Mouse (Mus musculus) thymus, postnatal 0 days (tissue): ENCODE results near the gene Pik3r5. TPM values are rescaled to one million over a fixed set of nuclear protein-coding genes. Genes with fewer than 3 reads are reported as not detected.

ENCODE experiments used
- DNase-seq: peaks from one replicate; pipeline ENCODE4 v3.0.0-alpha.2; 2015; ENCODE audit warnings: low spot score
- polyA plus RNA-seq: library from polyadenylated mRNA; unstranded; fragments of >200 nt; fragmentation: Nextera tagmentation; extraction: Ambion mirVana; gene quantifications from 2 replicates; pipeline ENCODE4 v1.2.1, GENCODE M21; 2015

Gene Pik3r5
- polyA plus RNA-seq, 1 experiment from 2014 or later: 12.0 TPM

DNA sequence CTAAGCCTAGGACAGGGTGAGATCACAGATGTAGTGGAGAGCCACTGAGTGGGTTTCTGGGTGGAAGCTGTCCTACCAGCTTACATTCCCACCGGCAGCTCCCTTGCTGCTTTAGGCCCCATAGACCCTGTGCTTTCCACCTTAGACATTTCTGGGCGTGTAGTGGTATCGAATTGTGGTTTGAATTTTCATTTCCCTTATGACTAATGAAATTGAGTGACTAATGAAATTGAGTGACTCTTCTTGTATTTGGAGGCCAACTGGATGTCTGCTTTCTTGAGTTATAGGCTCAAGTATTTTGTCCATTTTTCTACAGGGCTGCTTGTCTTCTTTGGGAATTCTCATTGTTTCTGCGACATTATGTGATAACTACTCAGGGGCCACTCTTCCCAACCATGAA is 14.6 kb downstream of the Pik3r5 start:
- no peak for DNase-seq

DNA sequence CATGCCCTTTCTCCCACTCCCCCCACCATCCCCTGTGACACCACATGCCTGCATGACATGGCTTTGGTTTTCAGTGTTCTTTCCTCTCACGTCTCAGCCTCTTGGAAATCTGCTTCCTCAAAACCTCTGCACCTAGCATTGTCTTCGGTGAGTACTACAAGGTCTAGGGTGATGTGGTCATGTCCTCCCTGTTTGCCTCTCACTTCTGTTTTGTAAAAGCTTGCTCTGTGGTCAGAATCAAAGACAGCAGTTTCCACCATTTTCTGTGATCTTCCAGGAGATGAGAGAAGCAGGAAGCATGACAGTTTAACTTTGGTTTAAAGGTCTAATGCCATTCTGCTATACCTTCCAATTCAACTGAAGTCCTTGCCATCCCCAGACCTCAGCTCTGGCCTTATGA is 15.3 kb downstream of the Pik3r5 start:
- no peak for DNase-seq

DNA sequence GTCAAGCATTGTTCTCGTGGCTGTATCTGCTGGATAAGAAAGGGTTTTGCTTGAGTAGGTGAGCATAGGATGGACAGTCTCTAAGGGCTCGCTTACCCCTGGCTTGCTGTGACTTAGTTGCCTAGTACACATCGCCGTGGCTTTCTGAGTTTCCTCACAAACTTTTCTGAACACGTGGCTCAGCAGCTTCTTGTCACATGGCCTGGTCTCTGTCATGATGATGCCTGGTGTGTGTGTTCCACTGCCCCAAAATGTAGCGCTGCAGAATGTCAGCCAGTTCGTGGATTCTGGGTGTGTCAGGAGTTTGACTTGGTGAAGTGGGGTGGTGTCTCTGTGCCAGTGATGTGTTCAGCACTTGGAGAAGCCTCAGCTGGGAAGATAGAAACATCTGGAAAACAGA is 16.4 kb downstream of the Pik3r5 start:
- DNase-seq: no peak

DNA sequence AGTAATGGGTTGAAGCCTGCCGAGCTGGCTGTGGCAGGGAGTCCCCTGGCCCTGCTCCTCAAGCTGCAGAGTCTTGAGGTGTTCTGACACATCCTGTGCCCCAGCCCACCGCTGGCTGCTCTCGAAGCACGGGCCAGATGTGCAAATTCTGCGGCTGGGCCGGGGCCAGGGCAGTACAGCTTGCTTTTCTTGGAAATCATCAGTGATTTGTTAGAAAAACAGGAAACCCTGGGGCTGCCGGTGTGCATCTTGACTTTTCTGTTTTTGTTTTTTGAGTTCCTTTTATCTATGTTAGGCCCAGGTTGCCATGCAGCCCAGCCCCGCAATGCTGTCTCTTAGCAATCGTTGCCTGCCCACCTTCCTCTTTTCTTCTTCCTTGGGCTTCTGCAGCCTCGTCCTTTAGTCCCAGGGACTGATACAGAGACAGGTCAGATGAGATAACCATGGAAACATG is 19.4 kb downstream of the Pik3r5 start:
- peak; percentile 88 for DNase-seq

DNA sequence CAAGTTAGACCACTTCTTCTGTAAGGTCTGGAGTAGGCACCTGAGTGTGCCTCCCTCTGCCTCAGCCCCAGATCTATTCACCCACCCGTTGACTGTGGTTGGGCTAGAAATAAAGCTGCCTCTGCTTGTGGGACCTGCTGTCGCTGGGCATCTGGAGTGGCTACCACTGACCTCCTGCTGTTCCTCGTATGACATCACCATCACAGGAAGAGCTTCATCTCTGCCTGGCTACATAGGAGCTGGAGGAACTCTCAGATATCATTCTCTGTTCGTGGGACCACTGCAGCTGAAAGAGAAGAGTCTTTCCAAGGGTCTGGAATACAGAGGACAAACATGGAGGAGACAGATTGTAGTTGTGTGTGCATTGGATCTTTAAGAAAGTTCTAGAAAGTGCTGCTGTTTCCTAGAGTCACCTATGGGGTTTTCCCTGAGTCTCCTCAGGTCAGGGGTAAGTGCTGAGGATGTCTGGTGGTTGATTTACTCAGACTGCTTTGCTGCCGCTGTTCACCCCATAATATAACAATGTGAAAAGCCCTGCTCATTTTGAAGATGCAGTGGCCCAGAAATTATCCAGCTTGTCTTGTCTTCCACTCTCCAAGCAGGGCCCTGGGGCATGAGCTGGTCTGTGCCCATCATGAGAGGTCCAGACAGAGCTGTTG is 20.0 kb downstream of the Pik3r5 start:
- DNase-seq: no peak

DNA sequence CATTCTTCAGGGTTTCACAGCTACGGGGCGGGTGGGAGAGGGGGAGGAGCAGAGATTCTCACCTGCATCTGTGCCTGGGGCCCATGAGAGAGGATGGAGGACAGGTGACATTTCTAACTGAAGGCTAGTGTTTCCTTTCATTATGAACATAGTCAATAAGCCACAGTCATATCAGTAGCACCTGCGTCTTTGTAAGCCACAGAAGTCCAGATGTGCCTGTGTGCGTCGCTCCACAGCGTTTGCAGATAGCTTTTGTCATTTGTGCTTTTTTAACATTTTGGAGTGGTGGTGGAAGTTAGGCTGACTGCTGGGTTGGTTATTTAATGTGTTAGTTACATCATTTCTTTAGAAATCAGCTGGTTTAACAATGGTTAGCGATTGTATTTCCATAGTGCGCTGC is 20.8 kb downstream of the Pik3r5 start:
- DNase-seq: peak; percentile 41

DNA sequence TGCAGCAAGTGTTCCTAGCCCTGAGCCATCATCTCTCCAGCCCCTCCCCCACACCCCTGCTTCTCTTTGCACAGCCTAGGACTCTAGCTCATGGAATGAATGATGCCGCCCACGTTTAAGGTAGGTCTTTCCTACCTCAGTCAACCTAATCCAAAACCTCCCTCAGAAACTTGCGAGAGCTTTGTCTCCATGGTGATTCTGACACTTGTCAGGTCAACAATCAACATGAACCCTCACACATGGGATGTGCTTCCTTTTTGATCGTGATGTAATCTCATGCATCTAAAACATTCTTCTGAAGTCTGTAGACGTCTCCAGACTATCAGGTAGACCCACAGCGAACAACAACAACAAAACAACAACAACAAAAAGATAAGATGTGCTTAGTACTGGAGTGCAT is 21.4 kb downstream of the Pik3r5 start:
- DNase-seq: no peak

DNA sequence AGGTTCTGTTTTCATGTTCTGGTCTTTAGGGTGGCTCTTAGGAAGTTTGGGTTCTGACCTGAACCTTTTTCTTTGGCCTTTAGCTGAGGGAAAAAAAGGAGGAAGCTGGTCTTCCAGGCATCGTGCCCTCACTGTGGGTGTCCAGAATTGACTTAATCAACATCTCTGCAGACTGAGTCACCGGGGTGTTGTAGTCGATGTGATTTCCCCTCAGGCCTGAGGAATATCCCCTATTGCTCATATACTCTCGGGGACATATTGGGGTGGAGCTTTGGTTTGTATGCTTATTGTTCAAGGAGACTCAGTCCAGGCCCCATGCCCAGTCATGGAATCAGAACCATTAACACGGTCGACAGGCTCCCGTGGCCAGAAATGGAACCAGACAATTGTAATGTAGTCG is 26.2 kb downstream of the Pik3r5 start:
- no peak for DNase-seq

DNA sequence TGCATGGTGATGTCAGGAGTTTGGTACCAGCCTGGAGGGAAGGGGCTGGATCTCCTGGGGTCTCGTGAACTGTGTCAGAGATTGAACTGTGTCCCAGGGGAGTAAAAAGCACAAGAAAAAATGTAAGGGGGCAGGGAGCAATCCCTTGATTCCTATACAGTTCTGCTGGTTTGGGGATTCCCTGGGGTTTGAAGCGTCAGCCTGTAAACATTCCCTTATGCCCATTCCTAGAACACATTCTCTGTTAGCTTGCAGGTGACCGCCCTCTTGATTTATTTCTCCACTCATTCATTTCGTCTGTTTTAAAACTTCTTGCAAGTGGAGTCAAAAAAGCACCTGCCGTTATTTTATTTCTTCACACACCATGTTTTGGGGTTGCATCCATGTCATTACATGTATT is 27.1 kb downstream of the Pik3r5 start:
- no peak for DNase-seq

DNA sequence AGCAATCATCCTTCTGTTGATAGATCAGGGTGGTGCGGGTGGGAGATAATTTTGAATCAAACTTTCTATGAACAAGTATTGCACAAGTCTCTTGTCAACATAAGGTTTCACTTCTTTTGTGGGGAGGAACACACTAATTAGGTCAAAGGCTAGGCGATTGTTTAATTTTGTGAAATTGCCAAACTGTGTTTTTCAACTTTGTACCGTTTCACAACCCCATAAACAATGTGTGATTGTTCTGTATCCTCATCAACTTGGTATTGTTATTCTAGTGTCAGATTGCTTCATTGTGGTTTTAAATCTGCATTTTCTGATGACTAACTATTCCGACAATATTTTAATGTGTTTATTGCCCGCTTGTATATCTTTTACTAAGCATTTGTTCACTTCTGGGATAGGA is 27.6 kb downstream of the Pik3r5 start:
- no peak for DNase-seq

DNA sequence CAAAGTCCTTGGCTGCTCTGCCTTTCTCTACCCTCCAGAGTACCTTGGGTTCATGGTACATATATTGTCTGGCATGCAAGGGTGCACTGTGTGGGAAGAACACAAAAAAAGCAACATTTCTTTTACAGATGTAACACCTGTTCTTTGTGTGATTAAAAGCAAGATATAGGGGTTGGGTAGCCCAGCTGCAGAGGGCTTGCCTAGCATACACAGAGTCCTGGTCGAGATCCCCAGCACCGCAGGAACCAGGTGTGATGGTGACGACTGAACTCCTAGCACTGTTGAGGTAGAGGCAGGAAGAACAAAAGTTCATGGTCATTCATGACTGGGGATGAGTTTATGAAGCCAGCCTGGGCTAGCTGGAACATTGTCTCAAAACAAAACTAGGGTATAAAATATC is 30.8 kb downstream of the Pik3r5 start:
- peak; percentile 78 for DNase-seq

DNA sequence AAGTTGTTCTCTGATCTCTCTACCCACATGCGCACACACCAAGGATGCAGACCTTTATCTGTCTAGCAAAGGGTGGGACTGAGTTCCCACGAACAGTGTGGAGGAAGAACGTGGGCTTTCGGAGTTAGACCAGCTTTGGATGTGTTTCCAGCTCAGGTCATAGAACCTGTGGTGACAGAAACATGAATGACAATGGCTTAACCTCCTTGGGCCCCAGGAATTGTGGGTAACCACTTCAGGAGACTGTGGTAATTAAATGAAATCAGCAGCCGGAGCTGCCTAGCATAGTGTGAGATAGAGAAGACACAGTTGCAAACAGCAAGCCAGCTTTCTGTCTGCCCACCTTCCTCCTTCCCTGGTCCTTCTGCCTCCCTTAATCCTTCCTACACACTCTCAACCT is 32.3 kb downstream of the Pik3r5 start:
- DNase-seq: peak; percentile 48

DNA sequence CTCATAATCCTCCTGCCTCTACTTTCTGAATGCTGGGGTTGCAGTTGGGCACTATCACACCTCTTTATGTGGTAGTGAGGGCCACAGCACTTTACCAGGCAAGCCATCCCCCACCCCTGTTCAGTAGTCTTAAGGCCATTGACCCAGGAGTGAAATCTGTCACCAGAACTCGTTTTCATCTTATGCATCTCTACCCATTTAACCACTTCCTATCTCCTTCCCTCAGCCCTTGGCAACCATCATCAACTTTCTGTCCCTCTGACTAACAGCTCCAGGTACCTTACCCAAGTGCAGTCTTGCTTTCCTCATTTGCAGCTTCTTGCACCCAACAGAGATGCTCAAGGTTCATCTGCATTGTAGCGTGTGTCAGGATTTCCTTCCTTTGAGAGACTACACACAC is 33.2 kb downstream of the Pik3r5 start:
- no peak for DNase-seq

DNA sequence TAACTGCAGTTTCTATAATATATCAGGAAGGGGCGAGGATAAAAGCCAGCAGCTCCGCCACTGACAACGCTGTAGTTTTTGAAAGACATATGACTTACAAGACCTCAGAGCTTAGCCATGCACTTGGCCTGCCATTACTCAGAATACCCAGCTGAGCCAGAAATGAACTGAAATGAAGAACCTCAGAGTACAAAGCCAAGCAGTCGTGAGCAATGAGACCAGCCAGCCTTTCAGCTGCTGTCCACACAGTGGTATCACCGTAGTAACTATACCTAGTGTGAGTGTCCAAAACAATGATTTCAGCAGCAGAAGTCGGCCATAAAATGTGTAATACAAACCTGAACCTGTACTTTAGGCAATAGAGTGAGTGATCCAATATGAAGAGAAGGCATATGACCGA is 35.5 kb downstream of the Pik3r5 start:
- DNase-seq: no peak

DNA sequence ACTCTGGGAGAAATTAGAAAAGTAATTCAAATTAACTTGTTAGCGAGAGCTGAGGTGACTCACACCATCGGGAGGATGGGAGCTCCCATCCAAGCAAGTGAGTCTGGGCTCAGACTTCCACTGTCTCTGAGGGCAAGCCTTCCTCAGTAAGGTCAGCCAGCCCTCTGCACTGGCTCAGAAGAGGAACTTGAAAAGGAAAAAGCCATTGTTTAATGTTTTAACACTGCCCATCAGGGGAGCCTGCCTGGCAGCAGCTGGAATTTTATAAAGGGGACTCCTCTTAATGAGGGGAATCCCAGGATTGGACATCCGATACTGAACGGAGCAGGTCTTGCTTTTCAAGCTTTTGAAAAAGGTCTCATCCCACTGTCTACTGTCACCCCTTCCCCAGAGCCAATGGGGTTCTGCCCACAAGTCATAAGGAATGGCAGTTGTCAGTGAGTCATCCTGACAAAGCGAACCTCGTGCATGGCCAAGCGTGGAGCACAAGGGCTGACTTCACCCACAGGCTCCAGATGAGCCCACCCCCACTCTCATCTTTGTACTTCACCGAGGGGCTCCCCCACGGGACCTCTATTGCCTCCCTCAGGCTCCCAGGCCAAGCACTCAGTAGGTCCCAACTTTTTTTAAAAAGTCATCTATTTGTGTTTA is 36.2 kb downstream of the Pik3r5 start:
- DNase-seq: no peak

DNA sequence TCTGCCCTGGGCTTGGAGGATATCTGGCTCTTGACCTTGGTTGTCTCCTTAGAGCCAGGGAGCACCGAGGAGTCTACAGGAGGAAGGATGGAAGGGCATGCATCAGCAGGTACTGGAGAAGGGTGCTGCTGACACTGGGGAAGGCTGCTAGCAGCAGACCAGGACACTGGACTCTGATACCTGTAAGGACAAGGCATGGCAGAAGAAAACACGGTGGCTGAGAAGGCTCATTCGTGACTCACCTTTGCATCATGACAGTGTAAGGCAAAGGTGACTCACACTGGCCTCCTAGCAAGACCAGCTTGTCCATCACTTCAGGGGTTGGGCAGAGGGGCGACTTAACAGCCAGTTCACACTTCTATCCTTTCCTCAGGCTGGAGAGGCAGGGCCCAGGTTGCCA is 37.0 kb downstream of the Pik3r5 start:
- DNase-seq: no peak

DNA sequence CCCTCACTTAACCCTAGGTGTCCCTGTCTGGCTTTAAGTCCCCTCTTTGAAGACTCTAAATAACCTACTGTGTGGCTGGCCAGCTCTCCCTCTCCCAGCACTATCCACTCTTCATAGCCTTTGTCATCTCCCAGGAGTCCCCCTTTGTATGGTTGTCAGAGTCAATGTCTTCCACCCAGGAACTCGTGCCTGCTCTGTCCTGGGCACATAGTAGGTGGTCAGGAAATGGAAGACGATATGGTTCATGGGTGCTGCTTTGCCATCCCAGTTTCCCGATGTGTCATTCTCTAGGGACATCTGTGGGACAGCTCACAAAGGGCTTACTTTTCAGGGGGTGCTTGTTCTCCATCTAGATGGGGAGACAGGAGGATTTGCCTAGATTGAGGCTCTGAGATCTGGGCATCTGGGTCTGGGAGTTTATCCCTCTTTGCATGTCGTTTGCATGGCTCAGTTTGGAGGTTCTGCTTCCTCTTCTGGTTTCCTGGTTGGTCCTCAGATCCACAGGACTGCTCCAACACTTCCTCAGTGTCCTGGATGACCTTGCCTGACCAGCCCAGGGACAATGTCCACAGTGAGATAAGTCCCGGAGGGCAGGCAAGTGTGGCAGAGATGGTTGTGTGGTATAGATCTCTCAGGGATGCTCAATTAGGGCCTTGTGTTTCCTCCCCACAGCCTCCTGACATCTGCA is 40.4 kb downstream of the Pik3r5 start:
- no peak for DNase-seq

DNA sequence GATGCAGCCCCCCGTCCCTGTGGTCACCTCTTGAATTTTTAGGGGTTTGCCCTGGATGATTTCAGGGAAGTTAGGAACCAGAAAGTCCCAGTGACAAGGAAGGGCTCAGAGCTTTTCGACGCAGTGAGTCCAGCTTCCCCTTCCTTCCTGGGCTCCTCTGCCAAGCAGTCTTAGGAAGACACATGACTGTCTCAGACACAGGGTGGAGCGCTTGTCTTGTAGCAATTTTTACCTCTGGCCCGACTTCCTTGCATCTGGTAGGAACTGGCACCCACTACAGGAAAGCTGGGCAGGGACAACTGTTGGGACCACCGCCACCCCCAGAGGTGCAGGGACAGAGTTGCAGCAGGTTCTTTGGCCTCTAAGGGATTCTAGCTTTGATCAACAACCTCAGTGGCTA is 42.7 kb downstream of the Pik3r5 start:
- DNase-seq: no peak

DNA sequence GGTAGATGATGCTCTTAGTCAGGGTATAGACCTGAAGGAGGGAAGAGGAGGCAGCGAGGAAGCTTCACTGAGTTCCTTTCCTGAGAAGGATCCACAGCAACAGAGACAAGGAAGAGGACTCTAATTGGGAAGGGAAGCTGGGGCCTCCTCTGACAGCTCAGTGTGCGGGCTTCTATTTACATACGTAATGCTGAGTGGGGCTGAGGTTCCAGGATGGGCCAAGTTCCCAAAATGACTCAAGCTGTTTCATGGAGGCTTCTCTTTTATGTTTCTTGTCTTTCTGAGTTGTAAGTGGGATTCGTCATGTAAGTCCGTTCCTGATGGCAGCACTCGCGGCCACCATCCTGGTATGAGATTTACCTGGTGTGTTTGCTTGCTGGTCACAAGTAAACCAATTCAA is 43.8 kb downstream of the Pik3r5 start:
- DNase-seq: no peak

DNA sequence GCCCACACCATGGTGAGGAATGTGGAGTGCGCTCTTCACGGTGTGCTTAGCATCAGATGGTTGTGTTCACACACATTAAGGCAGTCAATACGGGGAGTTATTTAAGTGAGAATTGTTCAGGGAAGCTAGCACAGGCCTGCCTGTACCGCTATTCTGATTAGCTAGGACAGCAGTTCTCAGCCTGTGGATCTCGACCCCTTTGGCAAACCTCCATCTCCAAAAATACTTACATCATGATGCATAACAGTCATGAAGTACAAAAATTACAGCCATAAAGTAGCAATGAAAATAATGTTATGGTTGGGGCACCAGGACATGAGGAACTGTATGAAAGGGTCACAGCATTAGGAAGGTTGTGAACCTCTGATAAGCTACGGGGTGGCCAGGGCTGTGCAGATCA is 45.7 kb downstream of the Pik3r5 start:
- DNase-seq: no peak

DNA sequence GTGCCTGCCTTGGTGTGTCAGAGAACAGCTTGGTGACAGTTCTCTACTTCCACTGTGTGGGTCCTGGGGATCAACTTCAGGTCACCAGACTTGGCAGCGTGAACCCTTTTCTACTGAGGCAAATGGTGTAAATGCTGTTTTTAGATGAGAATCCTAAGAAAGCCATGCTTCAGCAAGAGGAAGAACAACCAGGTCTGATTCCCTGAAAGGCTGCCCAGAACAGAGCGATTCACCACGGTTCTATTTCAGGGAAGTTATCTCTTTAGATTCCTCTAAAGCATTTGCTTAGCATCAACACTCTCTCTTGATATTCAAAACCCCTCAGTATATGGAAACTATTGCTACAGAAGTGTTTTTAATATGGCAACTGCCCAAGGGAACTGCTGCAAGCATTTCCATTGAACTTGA is 46.7 kb downstream of the Pik3r5 start:
- no peak for DNase-seq

DNA sequence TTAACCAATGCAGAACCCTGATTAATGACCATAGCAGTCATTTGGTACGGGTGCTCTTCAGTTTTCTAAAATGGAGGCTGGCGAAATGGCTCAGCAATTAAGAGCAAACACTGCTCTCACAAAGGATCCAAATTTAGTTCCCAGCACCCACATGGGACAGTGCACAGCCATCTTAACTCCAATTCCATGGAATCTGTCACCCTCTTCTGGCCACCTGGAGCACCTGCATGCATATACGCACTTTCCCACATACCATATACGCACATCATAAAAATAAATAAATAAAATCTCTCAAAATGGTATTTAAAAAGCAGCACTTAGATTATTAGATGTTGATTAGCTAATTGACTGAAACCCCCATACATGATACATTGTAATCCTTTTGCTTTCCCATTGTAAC is 48.7 kb downstream of the Pik3r5 start:
- no peak for DNase-seq

DNA sequence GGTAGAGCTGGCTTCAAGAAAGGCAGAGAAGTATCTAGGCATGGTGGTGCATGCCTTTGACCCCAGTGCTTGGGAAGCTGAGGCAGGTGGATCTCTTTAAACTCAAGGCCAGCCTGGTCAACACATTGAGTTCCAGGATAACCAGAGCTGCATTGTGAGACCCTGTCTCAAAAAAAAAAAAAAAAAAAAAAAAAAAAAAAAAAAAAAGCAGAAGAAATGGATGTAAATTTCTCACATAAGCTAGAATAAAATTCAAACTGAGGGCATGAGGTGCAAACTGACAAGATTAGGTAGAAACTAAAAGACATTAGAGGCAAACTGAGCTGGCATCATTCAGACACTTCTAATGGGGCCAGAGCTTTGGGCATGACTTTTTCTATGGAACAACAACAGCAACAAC is 50.1 kb downstream of the Pik3r5 start:
- DNase-seq: no peak
